Mouse (Mus musculus) midbrain, postnatal 0 days (tissue): ENCODE measurements around the gene Fcgr2b. TPM values are rescaled to one million over a fixed set of nuclear protein-coding genes. Genes with fewer than 3 reads are reported as not detected.
"Not testable (repeated sequence)": the region's sequence is repeated elsewhere in the genome, so short reads cannot be mapped to it uniquely, and the experiment has no call there.

Source experiments
- ATAC-seq: fragments of 200-750 bp; cut with Nextera tagmentation; 2 replicates; pipeline ENCODE4 v1.8.0; 2017; ENCODE audit warnings: moderate number of reproducible peaks, mild to moderate bottlenecking, moderate TSS enrichment, moderate library complexity; ENCODE audit not compliant: low FRiP score
- DNase-seq: peaks from one replicate; pipeline ENCODE4 v3.0.0-alpha.2; 2015; ENCODE audit warnings: low spot score
- H3K27ac ChIP-seq: fragments of 300-500 bp; sonication (generic); 2 replicates; pipeline ENCODE4 v1.5.1; 2014; ENCODE audit warnings: low read depth, mild to moderate bottlenecking, low read length, mixed read lengths
- H3K27me3 ChIP-seq: fragments of 300-500 bp; sonication (generic); 2 replicates; pipeline ENCODE4 v1.6.1; 2014; ENCODE audit warnings: low read length, control low read depth, mixed read lengths; ENCODE audit not compliant: insufficient read depth
- H3K36me3 ChIP-seq: fragments of 300-500 bp; sonication (generic); 2 replicates; pipeline ENCODE4 v1.6.1; 2014; ENCODE audit warnings: low read length, control low read depth, mixed read lengths; ENCODE audit not compliant: insufficient read depth
- H3K4me1 ChIP-seq: fragments of 300-500 bp; sonication (generic); 2 replicates; pipeline ENCODE4 v1.6.1; 2014; ENCODE audit warnings: mild to moderate bottlenecking, control low read depth, antibody characterized with exemption, low read length, mixed read lengths; ENCODE audit not compliant: insufficient read depth
- H3K4me2 ChIP-seq: fragments of 300-500 bp; sonication (generic); 2 replicates; pipeline ENCODE4 v1.6.1; 2014; ENCODE audit warnings: low read depth, mild to moderate bottlenecking, low read length, mixed read lengths; ENCODE audit not compliant: poor library complexity, severe bottlenecking
- H3K4me3 ChIP-seq: fragments of 300-500 bp; sonication (generic); 2 replicates; pipeline ENCODE4 v1.5.1; 2014; ENCODE audit warnings: low read depth, mild to moderate bottlenecking, low read length, moderate library complexity
- H3K9ac ChIP-seq: fragments of 300-500 bp; sonication (generic); replicated peaks from 2 replicates; pipeline ENCODE4 v1.6.1; 2014; ENCODE audit warnings: mild to moderate bottlenecking, low read length, moderate library complexity, mixed read lengths; ENCODE audit not compliant: poor library complexity, severe bottlenecking
- H3K9me3 ChIP-seq: fragments of 300-500 bp; sonication (generic); 2 replicates; pipeline ENCODE4 v1.6.1; 2016; ENCODE audit warnings: low read length, control low read depth
- CTCF ChIP-seq: IDR thresholded peaks from 2 replicates; pipeline ENCODE4 v1.5.1; 2016; ENCODE audit warnings: antibody characterized with exemption, mild to moderate bottlenecking
- WGBS: fragments of 180-500 bp; shearing (Covaris S2); extraction: QIAGEN DNeasy Blood & Tissue Kit; methylation state at CpG from one replicate; pipeline ENCODE4 v1.1.7; 2014; 5-methylcytosine and 5-hydroxymethylcytosine counted together
- polyA plus RNA-seq: library from polyadenylated mRNA; unstranded; fragments of >200 nt; fragmentation: Nextera tagmentation; extraction: Ambion mirVana; gene quantifications from 2 replicates; pipeline ENCODE4 v1.2.1, GENCODE M21; 2015
- total RNA-seq: library from RNA; depleted of rRNA; stranded (reverse); fragments of >200 nt; gene quantifications from 2 replicates; pipeline ENCODE4 v1.2.3, GENCODE M21; 2014

The Fcgr2b gene
- total and polyA plus RNA-seq, 2 experiments from 2014 or later = 2.1 to 6.6 TPM

DNA sequence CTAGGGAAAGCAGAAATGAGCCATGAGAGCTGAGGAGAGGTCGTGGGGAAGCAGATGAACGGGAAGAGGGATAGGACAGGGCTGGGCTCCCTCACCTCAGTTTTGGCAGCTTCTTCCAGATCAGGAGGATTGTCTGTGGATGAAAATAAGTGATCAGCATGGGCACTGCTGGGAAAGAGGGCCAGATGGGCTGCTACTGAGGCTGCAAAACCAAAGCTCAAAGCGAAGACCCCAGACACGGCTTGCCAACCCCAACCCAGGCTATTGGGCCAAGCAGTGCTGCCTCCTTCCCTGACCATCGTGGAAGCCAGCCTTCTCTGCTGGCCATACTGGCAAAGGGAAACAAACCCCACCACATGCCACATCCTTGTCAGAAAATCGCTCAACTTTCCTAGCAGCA is 15.2 kb downstream of the Fcgr2b start:
- Histone ChIP-seq H3K4me3 (no peak overlapping the region), H3K4me2 (no peak overlapping the region), H3K36me3 (no peaks in the 10 kb centered on the region), H3K27me3 (no peaks in the 10 kb centered on the region), H3K27ac (no peak overlapping the region), H3K9me3 (no peaks in the 10 kb centered on the region), H3K4me1 (no peaks in the 10 kb centered on the region), H3K9ac (no peak overlapping the region)
- 85% methylated on average over 6 of the region's 6 CpGs for WGBS
- no peak for ATAC-seq
- no peak for TF ChIP-seq CTCF
- DNase-seq = no peak

DNA sequence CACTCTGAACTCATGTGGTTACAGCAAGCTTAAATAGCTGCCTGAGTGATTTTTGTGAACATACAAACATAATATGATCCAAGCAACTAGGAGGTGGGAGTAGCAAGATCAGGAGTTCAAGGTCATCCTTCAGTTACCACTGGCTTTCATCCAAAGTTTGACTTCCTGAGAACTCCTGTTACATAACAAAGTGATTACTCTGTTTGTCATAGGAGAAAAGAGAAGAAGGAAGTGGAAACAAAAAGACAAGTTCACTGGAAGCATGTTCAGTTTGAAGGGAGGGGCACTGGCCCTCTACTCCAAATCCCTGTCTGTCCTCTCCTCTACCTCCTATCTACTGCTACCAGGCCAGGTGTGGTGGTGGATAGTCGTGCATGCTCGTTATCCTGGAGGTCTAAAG is 16.6 kb downstream of the Fcgr2b start:
- no peak overlapping the region for H3K4me3 ChIP-seq
- no peak for DNase-seq
- H3K27me3 ChIP-seq = no peaks in the 10 kb centered on the region
- no peak for ATAC-seq
- no peaks in the 10 kb centered on the region for H3K36me3 ChIP-seq
- no peak for TF ChIP-seq CTCF
- H3K9me3 ChIP-seq = no peaks in the 10 kb centered on the region
- WGBS = 74% methylated on average over 2 of the region's 2 CpGs
- no peaks in the 10 kb centered on the region for H3K4me1 ChIP-seq
- no peak overlapping the region for H3K9ac ChIP-seq
- H3K27ac ChIP-seq = no peak overlapping the region
- no peak overlapping the region for H3K4me2 ChIP-seq

DNA sequence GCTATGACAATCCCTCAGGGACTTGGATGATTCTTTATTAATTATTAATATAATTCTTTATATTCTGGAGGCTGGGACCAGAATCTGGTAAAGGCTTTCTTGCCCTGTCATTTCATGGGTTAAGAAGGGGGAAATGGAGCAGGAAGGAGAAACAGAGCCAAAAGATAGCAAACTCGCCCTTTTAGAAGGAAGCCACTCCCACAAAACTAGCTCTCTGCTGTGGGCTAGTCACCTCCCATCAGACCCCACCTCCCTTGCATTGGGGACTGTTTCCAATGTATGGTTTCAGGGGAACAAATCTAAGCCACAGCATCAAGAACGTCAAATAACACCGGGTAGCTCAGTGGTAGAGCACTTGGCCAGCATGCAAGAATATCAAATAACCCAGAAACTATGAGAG is 18.1 kb downstream of the Fcgr2b start:
- H3K36me3 ChIP-seq = no peaks in the 10 kb centered on the region
- DNase-seq (no peak), ATAC-seq (no peak)
- no peaks in the 10 kb centered on the region for H3K9me3 ChIP-seq
- H3K27ac ChIP-seq = no peak overlapping the region
- H3K4me3 ChIP-seq = no peak overlapping the region
- H3K4me1 ChIP-seq = no peaks in the 10 kb centered on the region
- H3K27me3 ChIP-seq = no peaks in the 10 kb centered on the region
- H3K9ac ChIP-seq = no peak overlapping the region
- WGBS = 66% methylated on average over 3 of the region's 3 CpGs
- no peak overlapping the region for H3K4me2 ChIP-seq
- no peak for TF ChIP-seq CTCF

DNA sequence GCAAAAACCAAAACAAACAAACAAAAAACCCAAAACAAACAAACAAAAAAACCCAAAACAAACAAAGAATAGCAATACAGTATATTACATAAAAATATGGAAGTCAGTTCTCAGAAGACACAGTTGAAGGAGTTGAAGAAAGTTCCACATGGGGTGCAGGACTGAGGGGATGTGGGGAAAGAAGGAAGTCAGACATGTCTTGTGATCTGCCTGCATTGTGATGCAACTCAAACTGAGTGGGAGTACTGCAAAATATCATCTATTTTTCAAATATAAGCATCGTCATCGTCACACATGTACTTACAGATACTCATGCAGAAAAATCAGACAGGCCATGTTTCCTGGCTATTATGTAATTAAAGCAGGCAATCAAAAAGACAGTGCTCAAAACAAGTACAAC is 23.2 kb downstream of the Fcgr2b start:
- H3K4me1 ChIP-seq = no peaks in the 10 kb centered on the region
- WGBS = 100% methylated on average over 2 of the region's 2 CpGs
- no peak for ATAC-seq
- no peak for TF ChIP-seq CTCF
- no peak overlapping the region for H3K9ac ChIP-seq
- H3K27me3 ChIP-seq = no peaks in the 10 kb centered on the region
- no peaks in the 10 kb centered on the region for H3K9me3 ChIP-seq
- no peak overlapping the region for H3K27ac ChIP-seq
- DNase-seq = no peak
- H3K4me3 ChIP-seq = no peak overlapping the region
- H3K36me3 ChIP-seq = no peaks in the 10 kb centered on the region
- H3K4me2 ChIP-seq = no peak overlapping the region

DNA sequence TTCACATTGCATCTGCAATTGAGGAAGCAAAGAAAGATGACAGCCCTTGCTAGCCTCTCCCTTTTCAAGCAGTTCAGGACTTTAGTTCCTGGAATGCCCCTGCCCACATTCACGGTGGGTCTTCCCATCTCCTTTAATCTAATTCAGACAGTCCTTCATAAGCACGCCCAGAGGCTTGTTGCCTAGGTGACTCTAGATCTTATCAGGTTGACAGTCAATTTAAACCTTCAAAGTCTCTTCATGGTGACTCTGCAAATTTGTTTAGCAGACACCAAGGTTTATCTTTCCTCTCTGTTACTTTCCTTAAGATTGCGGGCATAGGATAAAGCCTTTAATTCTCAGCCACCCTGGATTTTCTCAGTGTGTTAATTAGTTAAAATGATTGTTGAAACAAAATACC is 25.6 kb downstream of the Fcgr2b start:
- Histone ChIP-seq H3K36me3 (no peaks in the 10 kb centered on the region), H3K9ac (no peak overlapping the region), H3K27me3 (no peaks in the 10 kb centered on the region), H3K4me3 (no peak overlapping the region), H3K4me1 (no peaks in the 10 kb centered on the region), H3K4me2 (no peak overlapping the region), H3K9me3 (peaks cover 4% of the 10 kb centered on the region; the same call in 1 of the 2 replicates), H3K27ac (no peak overlapping the region)
- DNase-seq = no peak
- 51% methylated on average over 3 of the region's 3 CpGs for WGBS
- no peak for ATAC-seq
- no peak for TF ChIP-seq CTCF

DNA sequence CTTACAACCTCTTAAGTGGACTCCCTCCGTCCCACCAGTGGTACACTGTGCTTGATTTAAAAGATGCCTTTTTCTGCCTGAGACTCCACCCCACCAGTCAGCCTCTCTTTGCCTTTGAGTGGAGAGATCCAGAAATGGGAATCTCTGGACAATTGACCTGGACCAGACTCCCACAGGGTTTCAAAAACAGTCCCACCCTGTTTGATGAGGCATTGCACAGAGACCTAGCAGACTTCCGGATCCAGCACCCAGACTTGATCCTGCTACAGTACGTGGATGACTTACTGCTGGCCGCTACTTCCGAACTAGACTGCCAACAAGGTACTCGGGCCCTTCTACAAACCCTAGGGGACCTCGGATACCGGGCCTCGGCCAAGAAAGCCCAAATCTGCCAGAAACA is 31.4 kb downstream of the Fcgr2b start:
- not testable (repeated sequence) for DNase-seq, H3K27me3 ChIP-seq, H3K27ac ChIP-seq, H3K4me3 ChIP-seq, ATAC-seq, H3K4me1 ChIP-seq, H3K36me3 ChIP-seq, H3K9me3 ChIP-seq, H3K9ac ChIP-seq, H3K4me2 ChIP-seq
- WGBS = 100% methylated on average over 1 of the region's 9 CpGs

DNA sequence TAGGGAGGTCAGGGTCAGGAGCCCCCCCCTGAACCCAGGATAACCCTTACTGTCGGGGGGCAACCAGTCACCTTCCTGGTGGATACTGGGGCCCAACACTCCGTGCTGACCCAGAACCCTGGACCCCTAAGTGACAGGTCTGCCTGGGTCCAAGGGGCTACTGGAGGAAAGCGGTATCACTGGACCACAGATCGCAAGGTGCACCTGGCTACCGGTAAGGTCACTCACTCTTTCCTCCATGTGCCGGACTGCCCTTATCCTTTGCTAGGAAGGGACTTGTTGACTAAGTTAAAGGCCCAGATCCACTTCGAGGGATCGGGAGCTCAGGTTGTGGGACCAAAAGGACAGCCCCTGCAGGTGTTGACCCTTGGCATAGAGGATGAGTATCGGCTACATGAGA is 32.2 kb downstream of the Fcgr2b start:
- 96% methylated on average over 9 of the region's 9 CpGs for WGBS
- H3K9ac ChIP-seq, H3K4me3 ChIP-seq, H3K27me3 ChIP-seq, H3K4me2 ChIP-seq, H3K36me3 ChIP-seq, H3K9me3 ChIP-seq, DNase-seq, ATAC-seq, H3K27ac ChIP-seq, H3K4me1 ChIP-seq: not testable (repeated sequence)
